Mouse (Mus musculus) kidney, adult 2 months (tissue): Measurements from ENCODE around the gene Catip. TPM values are rescaled to one million over a fixed set of nuclear protein-coding genes. Genes with fewer than 3 reads are reported as not detected.
A peak's percentile ranks its signal among the peaks of the same experiment; 100 is the strongest.
"Not testable (repeated sequence)": the region's sequence is repeated elsewhere in the genome, so short reads cannot be mapped to it uniquely, and the experiment has no call there.

Experiments used
- DNase-seq: peaks from one replicate; pipeline ENCODE4 v3.0.0; 2021
- H3K27ac ChIP-seq: fragments of 200-500 bp; 2 replicates; pipeline ENCODE4 v1.5.1; 2012; ENCODE audit warnings: low read depth, low read length, control low read depth, inconsistent platforms; ENCODE audit not compliant: insufficient read depth
- H3K27me3 ChIP-seq: fragments of 200-500 bp; replicated peaks from 2 replicates; pipeline ENCODE4 v1.6.1; 2012; ENCODE audit warnings: mild to moderate bottlenecking, moderate library complexity, low read length, inconsistent platforms; ENCODE audit not compliant: control insufficient read depth, insufficient read depth
- H3K36me3 ChIP-seq: fragments of 200-500 bp; 2 replicates; pipeline ENCODE4 v1.6.1; 2012; ENCODE audit warnings: mild to moderate bottlenecking, moderate library complexity, low read length, inconsistent platforms; ENCODE audit not compliant: control insufficient read depth, insufficient read depth
- H3K4me1 ChIP-seq: fragments of 200-500 bp; 2 replicates; pipeline ENCODE4 v1.6.1; 2011; ENCODE audit warnings: low read length; ENCODE audit not compliant: control insufficient read depth, insufficient read depth
- H3K4me3 ChIP-seq: fragments of 200-500 bp; 2 replicates; pipeline ENCODE4 v1.5.1; 2011; ENCODE audit warnings: mild to moderate bottlenecking, low read depth, low read length, control low read depth; ENCODE audit not compliant: insufficient read depth
- CTCF ChIP-seq: fragments of 200-500 bp; conservative IDR thresholded peaks from 2 replicates; pipeline ENCODE4 v1.5.1; 2011; ENCODE audit warnings: low read depth, mild to moderate bottlenecking, control low read depth, low read length, moderate library complexity, mixed read lengths; ENCODE audit not compliant: insufficient read depth, insufficient read length
- POLR2A ChIP-seq: fragments of 200-500 bp; IDR thresholded peaks from one replicate; pipeline ENCODE4 v1.6.1; 2011; ENCODE audit warnings: low read depth, low read length, control low read depth
- WGBS: fragments of 180-500 bp; shearing (Covaris S2); methylation state at CpG from one replicate; pipeline ENCODE4 v1.1.7; 2018; 5-methylcytosine and 5-hydroxymethylcytosine counted together
- polyA plus RNA-seq: library from polyadenylated mRNA; depleted of rRNA; stranded (reverse); fragments of >200 nt; gene quantifications from 2 replicates; pipeline ENCODE4 v1.2.3, GENCODE M21; 2012

The Catip gene
- polyA plus RNA-seq, 1 experiment, result 0.33 TPM

DNA sequence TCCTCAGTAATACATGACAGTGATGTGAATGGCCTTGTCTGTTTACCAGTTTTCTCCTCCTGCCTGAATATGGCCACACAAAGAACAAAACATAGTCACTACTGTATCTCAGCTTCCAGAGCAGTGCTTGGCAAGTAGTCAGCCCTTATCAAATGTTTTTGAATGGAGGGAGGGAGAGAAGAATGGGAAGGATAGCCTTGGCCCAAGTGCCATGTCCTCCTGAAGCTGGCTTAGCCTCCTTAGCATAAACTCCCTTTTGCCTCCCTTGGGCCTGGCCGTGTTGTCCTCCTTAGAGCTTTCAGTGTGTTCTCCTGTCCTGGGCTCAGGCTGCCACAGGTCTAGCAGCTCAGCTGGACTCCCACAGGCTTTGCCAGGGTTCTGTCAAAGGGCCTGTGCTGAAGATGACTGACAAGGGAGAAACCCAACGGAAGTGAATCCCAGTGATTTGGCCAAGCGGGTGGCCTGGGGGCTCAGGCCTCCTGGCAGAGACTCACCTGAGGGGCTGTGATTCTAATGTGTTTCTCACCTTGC is 24.6 kb upstream of the Catip start:
- H3K27me3 ChIP-seq, result no peaks in the 10 kb centered on the region
- no peak for TF ChIP-seq POLR2A
- no peak for TF ChIP-seq CTCF
- no peak overlapping the region for H3K27ac ChIP-seq
- 88% methylated on average over 3 of the region's 3 CpGs for WGBS
- no peaks in the 10 kb centered on the region for H3K36me3 ChIP-seq
- peaks cover 23% of the 10 kb centered on the region for H3K4me1 ChIP-seq
- no peak overlapping the region for H3K4me3 ChIP-seq
- no peak for DNase-seq

DNA sequence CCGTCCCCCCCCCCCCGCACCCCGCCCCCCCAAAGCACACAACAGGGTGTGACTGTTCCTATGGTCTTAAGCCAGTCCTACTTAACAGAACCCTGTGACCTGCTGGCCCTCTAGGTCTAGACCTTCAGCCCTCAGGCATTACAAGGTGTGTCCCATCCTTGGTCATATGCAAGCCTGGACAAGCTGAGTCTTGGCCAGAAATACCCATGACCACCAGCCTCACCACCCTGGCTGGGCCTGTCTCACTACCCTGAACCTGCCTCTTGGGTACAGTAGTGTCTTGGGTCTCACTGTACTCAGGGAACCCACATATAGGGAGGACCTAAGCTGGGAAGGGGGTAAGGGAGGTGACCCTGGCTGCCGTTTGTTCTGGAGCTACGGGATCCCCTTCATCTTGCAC is 23.9 kb upstream of the Catip start:
- Histone ChIP-seq H3K27me3 (no peaks in the 10 kb centered on the region), H3K27ac (no peak overlapping the region), H3K36me3 (no peaks in the 10 kb centered on the region), H3K4me3 (no peak overlapping the region), H3K4me1 (peaks cover 27% of the 10 kb centered on the region)
- no peak for DNase-seq
- TF ChIP-seq POLR2A, result no peak
- TF ChIP-seq CTCF, result no peak
- 84% methylated on average over 5 of the region's 5 CpGs for WGBS

DNA sequence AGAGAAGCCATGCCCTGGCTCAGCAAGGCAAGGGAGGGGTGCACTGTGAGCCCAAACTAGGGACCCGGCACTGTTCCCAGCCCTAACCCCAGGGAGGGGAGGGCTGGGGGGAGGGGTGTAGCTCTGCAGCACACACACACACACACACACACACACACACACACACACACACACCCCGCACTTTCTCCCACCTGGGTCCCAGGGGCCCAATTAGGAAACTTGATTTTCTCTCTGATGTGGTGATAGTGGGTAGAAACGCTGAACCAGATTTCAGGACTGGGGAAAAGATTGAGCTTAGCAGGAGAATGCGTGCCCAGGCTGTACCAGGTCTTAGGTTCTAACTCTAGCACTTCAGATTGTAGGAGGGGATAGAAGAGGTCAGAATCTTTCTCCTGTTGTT is 23.3 kb upstream of the Catip start:
- Histone ChIP-seq H3K36me3 (no peaks in the 10 kb centered on the region), H3K4me3 (no peak overlapping the region), H3K4me1 (peaks cover 32% of the 10 kb centered on the region), H3K27ac (no peak overlapping the region), H3K27me3 (no peaks in the 10 kb centered on the region)
- DNase-seq, result no peak
- WGBS, result 78% methylated on average over 4 of the region's 4 CpGs
- no peak for TF ChIP-seq POLR2A
- TF ChIP-seq CTCF, result no peak

DNA sequence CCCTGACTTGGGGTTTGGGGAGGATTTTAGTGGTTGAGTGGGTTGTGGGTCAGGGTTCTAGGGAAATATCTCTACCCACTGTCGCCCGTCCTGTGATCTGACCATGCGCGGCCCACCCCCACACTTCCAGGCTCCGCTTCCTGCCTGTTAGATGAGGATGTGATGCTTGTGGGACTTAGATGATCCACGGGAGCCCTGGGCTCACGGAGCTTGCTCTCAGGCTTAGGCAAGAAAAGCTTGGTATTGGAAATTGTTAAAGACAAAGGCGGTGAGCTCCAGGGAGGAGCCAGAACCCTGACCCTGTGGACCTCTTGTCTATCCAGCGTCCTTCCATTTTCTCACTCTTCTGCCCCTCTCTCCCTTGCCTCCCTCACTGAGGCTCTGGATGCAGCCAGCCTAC is 22.0 kb upstream of the Catip start:
- 80% methylated on average over 9 of the region's 9 CpGs for WGBS
- TF ChIP-seq POLR2A (no peak), CTCF (no peak)
- Histone ChIP-seq H3K4me3 (no peak overlapping the region), H3K27me3 (no peaks in the 10 kb centered on the region), H3K27ac (peak overlapping the region; percentile 14; the same call in 1 of the 2 replicates), H3K36me3 (no peaks in the 10 kb centered on the region), H3K4me1 (peaks cover 38% of the 10 kb centered on the region)
- DNase-seq, result no peak

DNA sequence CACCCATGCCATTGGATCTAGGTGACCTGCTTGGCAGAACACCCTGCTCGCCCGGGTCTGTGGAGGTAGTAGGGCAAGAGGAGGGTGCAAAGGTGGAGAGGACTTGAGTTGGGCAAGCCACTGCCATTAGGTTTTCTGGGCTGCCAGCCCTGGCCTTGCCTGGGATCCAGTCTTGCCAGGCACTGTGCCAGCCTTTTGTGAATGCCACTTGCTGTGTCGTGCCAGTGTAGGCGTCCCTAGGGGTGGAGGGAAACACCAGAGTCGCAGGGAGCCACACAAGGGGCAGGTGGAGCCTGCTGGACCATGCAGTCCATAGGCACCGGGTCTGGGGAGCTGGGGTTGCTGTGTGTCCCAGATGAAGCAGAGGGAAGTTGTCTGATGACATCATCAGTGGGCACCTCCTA is 21.5 kb upstream of the Catip start:
- 44% methylated on average over 6 of the region's 6 CpGs for WGBS
- Histone ChIP-seq H3K27ac (peak overlapping the region; percentile 14; the same call in 1 of the 2 replicates), H3K4me3 (no peak overlapping the region), H3K27me3 (no peaks in the 10 kb centered on the region), H3K36me3 (no peaks in the 10 kb centered on the region), H3K4me1 (peaks cover 33% of the 10 kb centered on the region)
- peak; percentile 93 for DNase-seq
- TF ChIP-seq POLR2A (no peak), CTCF (no peak)

DNA sequence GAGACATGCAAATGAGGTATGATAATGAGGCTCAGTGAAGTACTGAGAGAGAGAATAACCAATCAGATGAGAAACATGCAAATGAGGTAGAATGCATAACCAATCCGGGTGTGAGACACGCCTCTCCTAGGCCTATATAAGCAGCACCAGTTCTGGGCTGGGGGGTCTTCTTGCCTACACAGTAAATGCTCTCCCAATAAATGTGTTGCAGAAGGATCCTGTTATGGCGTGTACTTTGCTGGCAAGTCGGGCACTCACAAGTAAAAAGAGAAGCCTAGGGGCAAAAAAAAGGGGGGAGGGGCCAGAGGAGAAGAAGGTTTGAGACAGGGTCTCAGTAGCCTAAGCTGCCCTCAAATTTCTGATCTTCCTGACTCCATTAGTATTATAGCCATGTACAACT is 20.9 kb upstream of the Catip start:
- not testable (repeated sequence) for H3K36me3 ChIP-seq, DNase-seq, H3K27me3 ChIP-seq, H3K4me3 ChIP-seq, H3K27ac ChIP-seq
- H3K4me1 ChIP-seq, result peaks cover 28% of the 10 kb centered on the region
- WGBS, result 93% methylated on average over 4 of the region's 4 CpGs

DNA sequence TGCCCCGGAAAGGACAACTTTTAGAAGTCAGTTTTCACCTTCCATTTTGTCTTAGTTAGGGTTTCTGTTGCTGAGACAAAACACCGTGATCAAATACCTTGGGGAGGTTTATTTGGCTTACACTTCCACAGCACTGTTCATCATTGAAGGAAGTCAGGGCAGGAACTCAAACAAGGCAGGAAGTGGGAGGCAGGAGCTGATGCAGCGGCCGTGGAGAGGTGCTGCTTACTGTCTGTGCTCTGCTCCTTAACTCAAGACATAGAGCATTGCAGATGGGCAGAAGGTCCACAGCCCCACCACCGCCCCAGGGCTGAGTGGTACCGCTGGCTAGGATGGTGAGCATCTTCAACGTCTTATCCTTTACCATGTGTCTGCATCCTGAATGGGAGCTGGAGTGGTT is 20.0 kb upstream of the Catip start:
- WGBS, result 79% methylated on average over 7 of the region's 7 CpGs
- no peak for DNase-seq
- Histone ChIP-seq H3K27ac (no peak overlapping the region), H3K4me1 (peaks cover 28% of the 10 kb centered on the region), H3K27me3 (no peaks in the 10 kb centered on the region), H3K36me3 (no peaks in the 10 kb centered on the region), H3K4me3 (no peak overlapping the region)
- TF ChIP-seq POLR2A (no peak), CTCF (no peak)

DNA sequence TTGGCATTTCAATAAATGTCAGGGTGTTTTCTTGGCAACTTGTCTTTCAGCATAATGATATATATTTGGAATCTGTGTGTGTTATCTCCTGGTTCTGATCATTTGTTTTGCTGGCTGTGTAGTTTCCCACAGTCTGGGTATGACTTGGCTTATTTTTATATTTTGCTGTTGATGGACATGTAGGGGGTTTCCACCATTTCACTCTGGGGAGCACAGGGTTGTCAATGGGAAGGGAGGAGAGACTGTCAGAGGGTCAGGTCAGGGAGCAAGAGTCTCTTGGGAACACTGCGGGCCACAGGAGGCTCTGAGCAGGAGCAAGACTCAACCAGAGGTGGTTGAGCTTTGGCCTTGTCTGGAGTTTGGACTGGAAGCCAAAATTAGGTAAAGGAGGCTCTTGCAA is 19.6 kb upstream of the Catip start:
- Histone ChIP-seq H3K4me3 (no peak overlapping the region), H3K27ac (no peak overlapping the region), H3K27me3 (no peaks in the 10 kb centered on the region), H3K4me1 (peaks cover 28% of the 10 kb centered on the region), H3K36me3 (no peaks in the 10 kb centered on the region)
- peak; percentile 50 for DNase-seq
- WGBS, result 72% methylated on average over 1 of the region's 1 CpGs
- TF ChIP-seq CTCF, result no peak
- no peak for TF ChIP-seq POLR2A
